In genomic region chr12:34338886-34339285, GRCm38 (mm10) we compare ENCODE assay signal across 27 mouse cellular contexts.
DNase-seq lines count a peak whose midpoint lies in the region; ATAC-seq and TF ChIP-seq lines count a peak whose summit lies in the region.
"Had no signal": no experiment of that assay in that cellular context is flagged by ENCODE, and none has a peak within 500 bp of the region (broad histone marks: within the 10 kb centered on the region; RNA-seq: fewer than 3 reads in every experiment).

No protein-coding gene starts in this region.

- WGBS in midbrain, postnatal 0 days, result 82% methylated on average over 4 of the region's 4 CpGs

- H3K9me3 ChIP-seq in midbrain, postnatal 0 days (ENCODE audit: low read length), result no peaks in the 10 kb centered on the region
- H3K9me3 ChIP-seq: embryonic facial prominence, embryonic 13.5 days; embryonic facial prominence, embryonic 15.5 days; forebrain, embryonic 10.5 days; forebrain, embryonic 12.5 days had no signal

- no peak overlapping the region for H3K27ac ChIP-seq in midbrain, postnatal 0 days (ENCODE audit: low read depth, low read length)
- H3K27ac ChIP-seq: embryonic facial prominence, embryonic 13.5 days; embryonic facial prominence, embryonic 15.5 days; forebrain, embryonic 10.5 days; forebrain, embryonic 12.5 days had no signal

- no peak overlapping the region for H3K4me3 ChIP-seq in midbrain, postnatal 0 days (ENCODE audit: low read depth, low read length)
- H3K4me3 ChIP-seq: embryonic facial prominence, embryonic 13.5 days; embryonic facial prominence, embryonic 15.5 days; erythroblast, embryonic 14.5 days; forebrain, embryonic 10.5 days; forebrain, embryonic 12.5 days had no signal

- no peak overlapping the region for H3K9ac ChIP-seq in midbrain, postnatal 0 days (replicated peaks; ENCODE audit: low read length, poor library complexity, severe bottlenecking)
- H3K9ac ChIP-seq: embryonic facial prominence, embryonic 13.5 days; embryonic facial prominence, embryonic 15.5 days; forebrain, embryonic 12.5 days had no signal

- no peaks in the 10 kb centered on the region for H3K4me1 ChIP-seq in midbrain, postnatal 0 days (ENCODE audit: insufficient read depth, low read length)
- H3K4me1 ChIP-seq: embryonic facial prominence, embryonic 15.5 days; forebrain, embryonic 12.5 days had no signal

- DNase-seq in 416B (ENCODE audit: low read depth), result peak; percentile 46
- no peak for DNase-seq in layer of hippocampus, adult 8-10 months (ENCODE audit: low spot score in 2 of 2)
- DNase-seq in kidney, adult 9 months, result no peak
- no peak for DNase-seq in midbrain, postnatal 0 days (ENCODE audit: low spot score)
- DNase-seq: adrenal gland, adult 2 months; adrenal gland, postnatal 10 days; adrenal gland, postnatal 25 days; B cell, adult 2 months; cerebellum, adult 11 months; cerebellum, adult 18-20 months; cerebellum, adult 8-10 months; cerebellum, adult 9-11 months; cerebellum, postnatal 14 days; cerebellum, postnatal 36 days had no signal

- TF ChIP-seq CTCF in midbrain, postnatal 0 days (IDR thresholded peaks at IDR 0.05), result no peak

- 0 out of 2 replicates have a peak, but pooled peaks have one; percentile 56 for ATAC-seq in common myeloid progenitor, adult 5-6 weeks (replicated peaks; ENCODE audit: low read depth, poor library complexity, severe bottlenecking)
- peak; percentile 59; the same call in 1 of the 2 replicates for ATAC-seq in granulocyte monocyte progenitor cell, adult 5-6 weeks (replicated peaks; ENCODE audit: poor library complexity, severe bottlenecking)
- no peak for ATAC-seq in midbrain, postnatal 0 days (ENCODE audit: low FRiP score)
- ATAC-seq: activated CD4-positive, CD25-positive, alpha-beta regulatory T cell, adult 4 months; forebrain, embryonic 14.5 days; forebrain, embryonic 16.5 days; Patski had no signal

- H3K36me3 ChIP-seq in midbrain, postnatal 0 days (ENCODE audit: insufficient read depth, low read length), result no peaks in the 10 kb centered on the region
- H3K36me3 ChIP-seq: embryonic facial prominence, embryonic 13.5 days; embryonic facial prominence, embryonic 15.5 days; forebrain, embryonic 10.5 days; forebrain, embryonic 12.5 days; G1E had no signal

- no peak overlapping the region for H3K4me2 ChIP-seq in midbrain, postnatal 0 days (ENCODE audit: low read depth, low read length, poor library complexity, severe bottlenecking)
- H3K4me2 ChIP-seq: embryonic facial prominence, embryonic 13.5 days; embryonic facial prominence, embryonic 15.5 days; forebrain, embryonic 12.5 days had no signal

- H3K27me3 ChIP-seq in midbrain, postnatal 0 days (ENCODE audit: insufficient read depth, low read length), result no peaks in the 10 kb centered on the region
- H3K27me3 ChIP-seq: CH12.LX; embryonic facial prominence, embryonic 13.5 days; embryonic facial prominence, embryonic 15.5 days; forebrain, embryonic 12.5 days; Patski had no signal
